Mouse (Mus musculus): ENCODE measurements around the gene Lce3b. TPM values are rescaled to one million over a fixed set of nuclear protein-coding genes. Genes with fewer than 3 reads are reported as not detected.

Lce3b gene
- not detected in 2 replicates for polyA plus RNA-seq (2012; ENCODE audit: low replicate concordance)

GRCm38 (mm10) chr3:92932679-92933078 is at the start of gene Lce3b:
Lce3b (plus strand) TSS chr3:92932979.

GRCm38 (mm10) chr3:92926130-92926529 is 6.6 kb upstream of the Lce3b start, which contains the start of gene Lce3a:
Lce3a (minus strand) TSS chr3:92926230.

GRCm38 (mm10) chr3:92944186-92944585 is 11.4 kb downstream of the Lce3b start, which contains the start of gene Lce3c:
Lce3c (plus strand) TSS chr3:92944486.

DNA sequence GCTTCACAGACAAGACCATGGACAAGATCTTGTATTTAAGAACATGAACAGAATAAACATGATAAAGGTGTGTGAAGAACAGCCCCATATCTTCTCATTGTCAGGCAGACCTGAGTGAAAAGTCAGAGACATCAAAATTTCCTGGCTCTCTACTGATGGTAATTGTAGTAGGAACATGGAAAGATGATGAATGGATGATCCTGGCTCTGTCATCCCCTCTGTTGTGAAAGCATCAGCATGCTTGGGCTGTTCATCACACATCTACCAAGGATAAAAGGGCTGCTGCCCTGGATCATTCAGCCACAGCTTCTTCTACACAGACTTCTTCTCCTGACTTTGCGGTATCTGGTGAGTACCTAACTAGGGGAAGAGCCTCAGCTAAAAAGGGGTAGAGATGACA is 24.3 kb downstream of the Lce3b start, which contains the start of gene Lce3d:
Lce3d (plus strand) TSS at position 301 of the 400 bp plus-strand sequence.

GRCm38 (mm10) chr3:92966761-92967160 is 34.0 kb downstream of the Lce3b start, which contains the start of gene Lce3e:
Lce3e (plus strand) TSS chr3:92967061.

Other genes starting within 250 kb of the Lce3b start
- gene Lce1d, start 245.8 kb upstream of the Lce3b start, polyA plus RNA-seq (2012; ENCODE audit: low replicate concordance) = not detected in 2 replicates
- not detected in 2 replicates for gene Lce1e, start 223.9 kb upstream of the Lce3b start, polyA plus RNA-seq (2012; ENCODE audit: low replicate concordance)
- not detected in 2 replicates for gene Lce1f, start 212.6 kb upstream of the Lce3b start, polyA plus RNA-seq (2012; ENCODE audit: low replicate concordance)
- not detected in 2 replicates for gene Gm38119, start 193.9 kb upstream of the Lce3b start, polyA plus RNA-seq (2012; ENCODE audit: low replicate concordance)
- not detected in 2 replicates for gene Lce1g, start 180.6 kb upstream of the Lce3b start, polyA plus RNA-seq (2012; ENCODE audit: low replicate concordance)
- gene Lce1h, start 167.9 kb upstream of the Lce3b start, polyA plus RNA-seq (2012; ENCODE audit: low replicate concordance) = not detected in 2 replicates
- not detected in 2 replicates for gene Lce1i, start 154.1 kb upstream of the Lce3b start, polyA plus RNA-seq (2012; ENCODE audit: low replicate concordance)
- not detected in 2 replicates for gene Lce1j, start 142.5 kb upstream of the Lce3b start, polyA plus RNA-seq (2012; ENCODE audit: low replicate concordance)
- not detected in 2 replicates for gene Lce1k, start 125.1 kb upstream of the Lce3b start, polyA plus RNA-seq (2012; ENCODE audit: low replicate concordance)
- not detected in 2 replicates for gene Kprp, start 105.7 kb upstream of the Lce3b start, polyA plus RNA-seq (2012; ENCODE audit: low replicate concordance)
- not detected in 2 replicates for gene Lce1l, start 81.7 kb upstream of the Lce3b start, polyA plus RNA-seq (2012; ENCODE audit: low replicate concordance)
- gene 2310050C09Rik, start 62.8 kb upstream of the Lce3b start, polyA plus RNA-seq (2012; ENCODE audit: low replicate concordance) = not detected in 2 replicates
- gene Lce3a, start 6.7 kb upstream of the Lce3b start, polyA plus RNA-seq (2012; ENCODE audit: low replicate concordance) = not detected in 2 replicates
- not detected in 2 replicates for gene Lce3c, start 11.5 kb downstream of the Lce3b start, polyA plus RNA-seq (2012; ENCODE audit: low replicate concordance)
- gene Lce3d, start 24.4 kb downstream of the Lce3b start, polyA plus RNA-seq (2012; ENCODE audit: low replicate concordance) = not detected in 2 replicates
- gene Lce3e, start 34.1 kb downstream of the Lce3b start, polyA plus RNA-seq (2012; ENCODE audit: low replicate concordance) = not detected in 2 replicates
- gene Lce3f, start 59.2 kb downstream of the Lce3b start, polyA plus RNA-seq (2012; ENCODE audit: low replicate concordance) = not detected in 2 replicates
- gene Crct1, start 82.7 kb downstream of the Lce3b start, polyA plus RNA-seq (2012; ENCODE audit: low replicate concordance) = not detected in 2 replicates
- gene Lce1m, start 86.1 kb downstream of the Lce3b start, polyA plus RNA-seq (2012; ENCODE audit: low replicate concordance) = not detected in 2 replicates
- not detected in 2 replicates for gene Gm4858, start 135.8 kb downstream of the Lce3b start, polyA plus RNA-seq (2012; ENCODE audit: low replicate concordance)
- gene Crnn, start 211.8 kb downstream of the Lce3b start, polyA plus RNA-seq (2012; ENCODE audit: low replicate concordance) = not detected in 2 replicates